Mouse (Mus musculus): ENCODE measurements around the gene Arhgef39.

DNA sequence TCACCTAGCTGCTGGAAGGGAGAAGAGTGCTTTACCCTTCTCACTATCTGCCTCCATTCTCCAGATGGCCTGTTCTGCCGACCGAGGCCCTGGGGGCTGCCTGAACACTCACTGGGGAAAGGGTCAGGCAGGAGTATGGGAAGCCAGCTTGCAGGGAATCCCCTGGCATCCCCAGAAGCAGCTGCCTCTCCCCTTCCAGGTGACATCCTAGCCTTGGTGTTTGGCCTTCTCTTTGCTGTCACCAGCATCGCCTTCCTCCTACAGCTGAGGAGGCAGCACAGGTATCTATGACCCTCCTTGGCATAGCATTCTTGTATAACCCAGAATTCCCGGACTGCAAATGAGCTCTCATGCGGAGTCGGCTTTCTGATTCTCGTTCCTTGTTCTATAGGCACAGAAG, 13.2 kb upstream of the Arhgef39 start:
- TF ChIP-seq CTCF (conservative IDR thresholded peaks at IDR 0.05; ENCODE audit: insufficient read depth, insufficient read length, low read depth, low read length) (no peak), POLR2A (IDR thresholded peaks at IDR 0.05; ENCODE audit: low read depth, low read length) (no peak)

All from kidney, adult 2 months (tissue).